Comparison of ENCODE assay signal across 8 mouse cellular contexts in genomic region chr14:122474891-122475556, GRCm38 (mm10). TPM values are rescaled to one million over a fixed set of nuclear protein-coding genes. Genes with fewer than 3 reads are reported as not detected.
A peak's percentile ranks its signal among the peaks of the same experiment; 100 is the strongest.
DNase-seq lines count a peak whose midpoint lies in the region; ATAC-seq and TF ChIP-seq lines count a peak whose summit lies in the region.

Gene Zic2, plus strand, starts transcription at chr14:122475435.

- peak; percentile 82 for ATAC-seq in hindbrain, embryonic 11.5 days (ENCODE audit: low FRiP score)
- peak; percentile 58 for ATAC-seq in limb, embryonic 11.5 days (ENCODE audit: insufficient number of reproducible peaks, low FRiP score, low TSS enrichment, low read depth)

- H3K9ac ChIP-seq in hindbrain, embryonic 11.5 days (ENCODE audit: low read depth, low read length) = peak within 1 kb of the TSS; percentile 95
- H3K9ac ChIP-seq in limb, embryonic 11.5 days (ENCODE audit: low read length) = peak within 1 kb of the TSS; percentile 97

- TF ChIP-seq CTCF in C2C12 (IDR thresholded peaks at IDR 0.05; ENCODE audit: control insufficient read depth, insufficient read depth, insufficient read length) = no peak
- no peak for TF ChIP-seq CTCF in olfactory bulb, adult 2 months (IDR thresholded peaks at IDR 0.05; ENCODE audit: insufficient read depth, low read depth, low read length)

- TF ChIP-seq POLR2A in olfactory bulb, adult 2 months (IDR thresholded peaks at IDR 0.05; ENCODE audit: insufficient read depth, low read depth, low read length) = peak; percentile 35; the same call in 1 of the 2 replicates

- H3K4me3 ChIP-seq in C2C12 (ENCODE audit: insufficient read depth, poor library complexity, severe bottlenecking) = peak within 1 kb of the TSS; percentile 39
- H3K4me3 ChIP-seq in hindbrain, embryonic 11.5 days (ENCODE audit: low read depth, low read length) = peak within 1 kb of the TSS; percentile 79
- H3K4me3 ChIP-seq in limb, embryonic 11.5 days (ENCODE audit: low read depth, low read length) = peak within 1 kb of the TSS; percentile 77
- peak within 1 kb of the TSS; percentile 59 for H3K4me3 ChIP-seq in olfactory bulb, adult 2 months (ENCODE audit: insufficient read depth, low read depth, low read length)

- H3K9me3 ChIP-seq in hindbrain, embryonic 11.5 days (ENCODE audit: control insufficient read depth, low read length) = no peaks in the 10 kb centered on the region
- H3K9me3 ChIP-seq in limb, embryonic 11.5 days (ENCODE audit: control insufficient read depth, low read length) = no peaks in the 10 kb centered on the region

- peak within 1 kb of the TSS; percentile 64 for H3K4me2 ChIP-seq in hindbrain, embryonic 11.5 days (replicated peaks; ENCODE audit: low read depth, low read length)
- peak within 1 kb of the TSS; percentile 75 for H3K4me2 ChIP-seq in limb, embryonic 11.5 days (ENCODE audit: low read depth, severe bottlenecking)

- peak within 1 kb of the TSS; percentile 97 for H3K27ac ChIP-seq in hindbrain, embryonic 11.5 days (ENCODE audit: low read depth, low read length)
- H3K27ac ChIP-seq in limb, embryonic 11.5 days (replicated peaks; ENCODE audit: low read depth, low read length) = peak within 1 kb of the TSS; percentile 99
- peak within 1 kb of the TSS; percentile 93 for H3K27ac ChIP-seq in olfactory bulb, adult 2 months (ENCODE audit: insufficient read depth, low read depth, low read length)

- peaks cover 2% of the 10 kb centered on the region for H3K79me3 ChIP-seq in C2C12 (ENCODE audit: low read depth)

- H3ac ChIP-seq in C2C12 (ENCODE audit: control insufficient read depth, insufficient read length, low read depth) = peak within 1 kb of the TSS; percentile 58

- H3K36me3 ChIP-seq in C2C12 (ENCODE audit: control insufficient read depth, insufficient read depth) = no peaks in the 10 kb centered on the region
- H3K36me3 ChIP-seq in hindbrain, embryonic 11.5 days (ENCODE audit: control insufficient read depth, insufficient read depth, low read length) = no peaks in the 10 kb centered on the region
- H3K36me3 ChIP-seq in limb, embryonic 11.5 days (ENCODE audit: control insufficient read depth, insufficient read depth, low read length) = no peaks in the 10 kb centered on the region

- peaks cover 27% of the 10 kb centered on the region for H3K27me3 ChIP-seq in C2C12 (ENCODE audit: control insufficient read depth, insufficient read depth, insufficient read length)
- peaks cover 36% of the 10 kb centered on the region for H3K27me3 ChIP-seq in hindbrain, embryonic 11.5 days (ENCODE audit: control insufficient read depth, insufficient read depth, low read length)
- peaks cover 12% of the 10 kb centered on the region for H3K27me3 ChIP-seq in limb, embryonic 11.5 days (ENCODE audit: control insufficient read depth, insufficient read depth, low read length)

- peak; percentile 50 to 67 for DNase-seq in frontal cortex, postnatal 10 days (ENCODE audit: low spot score in 2 of 2)
- DNase-seq in frontal cortex, postnatal 25 days (ENCODE audit: low spot score in 2 of 2) = no peak
- DNase-seq in cerebellum, postnatal 10 days = peak; percentile 96
- peak; percentile 87 for DNase-seq in hindbrain, embryonic 11.5 days (ENCODE audit: low spot score)
- DNase-seq in limb, embryonic 11.5 days (ENCODE audit: low spot score) = peak; percentile 84
- DNase-seq in urinary bladder, adult 2 months (ENCODE audit: low spot score) = no peak

- H3K79me2 ChIP-seq in C2C12 (ENCODE audit: control insufficient read depth, insufficient read depth) = peaks cover 17% of the 10 kb centered on the region

- under 1% methylated on average over 43 of the region's 73 CpGs for WGBS in hindbrain, embryonic 11.5 days
- under 1% methylated on average over 46 of the region's 73 CpGs for WGBS in limb, embryonic 11.5 days
- 1% methylated on average over 47 of the region's 73 CpGs for WGBS in olfactory bulb, adult 2 months

- peaks cover 3% of the 10 kb centered on the region; the same call in 1 of the 2 replicates for H3K4me1 ChIP-seq in hindbrain, embryonic 11.5 days (replicated peaks; ENCODE audit: control insufficient read depth, insufficient read depth, low read length)
- peaks cover 14% of the 10 kb centered on the region for H3K4me1 ChIP-seq in limb, embryonic 11.5 days (ENCODE audit: control insufficient read depth, insufficient read depth, low read length)
- peaks cover 9% of the 10 kb centered on the region for H3K4me1 ChIP-seq in olfactory bulb, adult 2 months (ENCODE audit: control insufficient read depth, insufficient read depth, low read length)

TF ChIP-seq in C2C12, 6 proteins besides CTCF, POLR2A, EP300 and RAD21:
- TF ChIP-seq CEBPB (IDR thresholded peaks at IDR 0.05; ENCODE audit: low read depth) = no peak
- no peak for TF ChIP-seq MYOD1 (IDR thresholded peaks at IDR 0.05; ENCODE audit: control insufficient read depth, insufficient read length, low read depth)
- TF ChIP-seq MAX (IDR thresholded peaks at IDR 0.05) = no peak
- no peak for TF ChIP-seq USF1 (IDR thresholded peaks at IDR 0.05; ENCODE audit: low read depth)
- no peak for TF ChIP-seq MYOG (IDR thresholded peaks at IDR 0.05; ENCODE audit: control insufficient read depth, extremely low read depth, insufficient read length)
- no peak for TF ChIP-seq FOSL1 (IDR thresholded peaks at IDR 0.05; ENCODE audit: insufficient read depth, low read length, poor library complexity, severe bottlenecking)

RNA-seq across cellular contexts. Expression of gene Zic2, which starts in this region (rescaled TPM):
- 2.5 TPM for polyA plus RNA-seq in C2C12 (2012; fragmentation: generic; extraction: Trizol)
- polyA plus RNA-seq in hindbrain, embryonic 11.5 days (2014; fragmentation: Nextera tagmentation; extraction: Ambion mirVana) = 9.5 and 11.2 TPM in 2 replicates
- 5.1 and 5.6 TPM in 2 replicates for polyA plus RNA-seq in limb, embryonic 11.5 days (2014; fragmentation: Nextera tagmentation; extraction: Ambion mirVana)
- not detected in 2 replicates for polyA plus RNA-seq in olfactory bulb, adult 2 months (2012; ENCODE audit: insufficient read depth, insufficient read length, low replicate concordance, missing spikeins)
- polyA plus RNA-seq in urinary bladder, adult 2 months (2012; rRNA removed) = 0.07 TPM in 1 of 2 replicates, not detected in the other

Comparison
In these comparisons a context has a peak if more than half of its experiments do, and no peak if none do; other contexts are left out.
1. DNase-seq: peak in frontal cortex, postnatal 10 days (2 of 2), cerebellum, postnatal 10 days (2 of 2), hindbrain, embryonic 11.5 days (single experiment) and limb, embryonic 11.5 days (single experiment); none in frontal cortex, postnatal 25 days (0 of 2) and urinary bladder, adult 2 months (single experiment).
2. Peak in every context shown above with its lines, with median percentiles within 50 percentile points of each other: H3K4me3 ChIP-seq and H3K27ac ChIP-seq.